Mouse (Mus musculus) kidney, adult 2 months (tissue): ENCODE results near the gene Ttc30a1.

ENCODE experiments used
- CTCF ChIP-seq: fragments of 200-500 bp; conservative IDR thresholded peaks from 2 replicates; pipeline ENCODE4 v1.5.1; 2011; ENCODE audit warnings: low read depth, mild to moderate bottlenecking, control low read depth, low read length, moderate library complexity, mixed read lengths; ENCODE audit not compliant: insufficient read depth, insufficient read length
- POLR2A ChIP-seq: fragments of 200-500 bp; IDR thresholded peaks from one replicate; pipeline ENCODE4 v1.6.1; 2011; ENCODE audit warnings: low read depth, low read length, control low read depth

DNA sequence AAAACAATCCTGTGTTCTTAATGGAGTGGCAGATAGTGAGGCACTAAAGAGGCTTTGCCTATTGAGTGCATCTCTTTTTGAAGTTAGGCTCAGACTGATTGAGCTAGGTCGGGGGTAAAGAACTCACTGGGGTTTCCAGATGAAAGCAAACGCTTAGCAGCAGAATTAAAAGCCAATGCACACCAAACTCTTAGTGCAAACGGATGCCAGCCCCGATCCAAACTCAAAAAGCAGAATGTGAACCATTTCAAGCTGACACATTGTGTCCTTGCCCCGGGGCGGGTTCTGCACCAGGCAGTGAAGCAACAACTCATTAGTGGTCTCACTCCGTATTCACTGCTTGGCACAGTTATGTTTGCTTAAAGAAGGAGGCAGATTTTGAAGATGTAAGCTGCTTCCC, 35.1 kb upstream of the Ttc30a1 start:
- TF ChIP-seq CTCF (no peak), POLR2A (no peak)
